Mouse (Mus musculus): ENCODE measurements at regions not wholly inside any gene's neighbourhood (a gene's known extent, or its start where the extent isn't known, plus 50 kb on each side); places are given as distances from the start of the nearest gene placed in this dataset.
A peak's percentile ranks its signal among the peaks of the same experiment; 100 is the strongest.

- peak; percentile 27; the same call in 1 of the 2 replicates for ATAC-seq (ENCODE audit: poor library complexity, severe bottlenecking)
Measured at GRCm38 (mm10) chr10:16714065-16714464, 1009.0 kb upstream of the Cited2 start.

- ATAC-seq (ENCODE audit: poor library complexity, severe bottlenecking): peak; percentile 89
Measured at GRCm38 (mm10) chr10:16714526-16714925, 1008.5 kb upstream of the Cited2 start.

- no peak for ATAC-seq (ENCODE audit: poor library complexity, severe bottlenecking)
Measured at GRCm38 (mm10) chr10:16742246-16742645, 980.8 kb upstream of the Cited2 start.

GRCm38 (mm10) chr10:16751546-16751945, 971.5 kb upstream of the Cited2 start:
- ATAC-seq (ENCODE audit: poor library complexity, severe bottlenecking): peak; percentile 78

- ATAC-seq (ENCODE audit: poor library complexity, severe bottlenecking): no peak
Measured at GRCm38 (mm10) chr10:16789641-16790243, 933.3 kb upstream of the Cited2 start.

- no peak for ATAC-seq (ENCODE audit: poor library complexity, severe bottlenecking)
Measured at GRCm38 (mm10) chr10:16803978-16804377, 919.0 kb upstream of the Cited2 start.

GRCm38 (mm10) chr10:16810716-16811115, 912.3 kb upstream of the Cited2 start:
- no peak for ATAC-seq (ENCODE audit: poor library complexity, severe bottlenecking)

GRCm38 (mm10) chr10:16814013-16814412, 909.0 kb upstream of the Cited2 start:
- no peak for ATAC-seq (ENCODE audit: poor library complexity, severe bottlenecking)

GRCm38 (mm10) chr10:16861534-16861933, 861.5 kb upstream of the Cited2 start:
- no peak for ATAC-seq (ENCODE audit: poor library complexity, severe bottlenecking)

GRCm38 (mm10) chr10:16866914-16867313, 856.1 kb upstream of the Cited2 start:
- ATAC-seq (ENCODE audit: poor library complexity, severe bottlenecking): no peak

GRCm38 (mm10) chr10:16874131-16874530, 848.9 kb upstream of the Cited2 start:
- ATAC-seq (ENCODE audit: poor library complexity, severe bottlenecking): no peak

GRCm38 (mm10) chr10:16878197-16878596, 844.8 kb upstream of the Cited2 start:
- ATAC-seq (ENCODE audit: poor library complexity, severe bottlenecking): no peak

GRCm38 (mm10) chr10:16893316-16893715, 829.7 kb upstream of the Cited2 start:
- no peak for ATAC-seq (ENCODE audit: poor library complexity, severe bottlenecking)

- no peak for ATAC-seq (ENCODE audit: poor library complexity, severe bottlenecking)
Measured at GRCm38 (mm10) chr10:16895332-16895731, 827.7 kb upstream of the Cited2 start.

GRCm38 (mm10) chr10:16922888-16923287, 800.1 kb upstream of the Cited2 start:
- ATAC-seq (ENCODE audit: poor library complexity, severe bottlenecking): no peak

GRCm38 (mm10) chr10:16923851-16924250, 799.2 kb upstream of the Cited2 start:
- ATAC-seq (ENCODE audit: poor library complexity, severe bottlenecking): peak; percentile 84

GRCm38 (mm10) chr10:16937705-16938104, 785.3 kb upstream of the Cited2 start:
- no peak for ATAC-seq (ENCODE audit: poor library complexity, severe bottlenecking)

GRCm38 (mm10) chr10:16951636-16952035, 771.4 kb upstream of the Cited2 start:
- no peak for ATAC-seq (ENCODE audit: poor library complexity, severe bottlenecking)

GRCm38 (mm10) chr10:16960971-16961370, 762.0 kb upstream of the Cited2 start:
- no peak for ATAC-seq (ENCODE audit: poor library complexity, severe bottlenecking)

GRCm38 (mm10) chr10:16962463-16962862, 760.6 kb upstream of the Cited2 start:
- ATAC-seq (ENCODE audit: poor library complexity, severe bottlenecking): no peak

GRCm38 (mm10) chr10:16978770-16979169, 744.2 kb upstream of the Cited2 start:
- no peak for ATAC-seq (ENCODE audit: poor library complexity, severe bottlenecking)

GRCm38 (mm10) chr10:16990227-16990626, 732.8 kb upstream of the Cited2 start:
- no peak for ATAC-seq (ENCODE audit: poor library complexity, severe bottlenecking)

- no peak for ATAC-seq (ENCODE audit: poor library complexity, severe bottlenecking)
Measured at GRCm38 (mm10) chr10:16993789-16994188, 729.2 kb upstream of the Cited2 start.
